Mouse (Mus musculus): ENCODE data around the gene Sh2d3c. TPM values are rescaled to one million over a fixed set of nuclear protein-coding genes. Genes with fewer than 3 reads are reported as not detected.

Gene Sh2d3c
- polyA plus RNA-seq, 1 experiment from 2014 or later, result 13.1 TPM

GRCm38 (mm10) chr2:32712586-32712933, 8.3 kb upstream of the Sh2d3c start:
- peak; percentile 83 for ATAC-seq (ENCODE audit: insufficient number of reproducible peaks, low FRiP score, low TSS enrichment, low read depth)
- under 1% methylated on average over 42 of the region's 44 CpGs for WGBS

GRCm38 (mm10) chr2:32712934-32713817, 7.7 kb upstream of the Sh2d3c start, which contains the start of gene Cdk9:
TSS of gene Cdk9 (minus strand) at chr2:32713076.
- Histone ChIP-seq H3K27me3 (ENCODE audit: control insufficient read depth, insufficient read depth, low read length) (no peaks in the 10 kb centered on the region), H3K9ac (ENCODE audit: low read length) (peak within 1 kb of the TSS; percentile 78), H3K36me3 (ENCODE audit: control insufficient read depth, insufficient read depth, low read length) (peaks cover 15% of the 10 kb centered on the region; the same call in 1 of the 2 replicates), H3K9me3 (ENCODE audit: control insufficient read depth, low read length) (no peaks in the 10 kb centered on the region; the same call in 1 of the 2 replicates), H3K4me1 (ENCODE audit: control insufficient read depth, insufficient read depth, low read length) (peaks cover 13% of the 10 kb centered on the region; the same call in 1 of the 2 replicates), H3K27ac (replicated peaks; ENCODE audit: low read depth, low read length) (peak within 1 kb of the TSS; percentile 92), H3K4me2 (ENCODE audit: low read depth, severe bottlenecking) (peak within 1 kb of the TSS; percentile 77), H3K4me3 (ENCODE audit: low read depth, low read length) (peak within 1 kb of the TSS; percentile 85)
- ATAC-seq (ENCODE audit: insufficient number of reproducible peaks, low FRiP score, low TSS enrichment, low read depth) (peak; percentile 78), DNase-seq (ENCODE audit: low spot score) (peak; percentile 92)
- WGBS, result under 1% methylated on average over 48 of the region's 79 CpGs

More at GRCm38 (mm10) chr2:32712586-32712933, 8.3 kb upstream of the Sh2d3c start:
- Histone ChIP-seq H3K4me1 (ENCODE audit: control insufficient read depth, insufficient read depth, low read length) (peaks cover 13% of the 10 kb centered on the region; the same call in 1 of the 2 replicates), H3K4me3 (ENCODE audit: low read depth, low read length) (peak overlapping the region; percentile 85), H3K36me3 (ENCODE audit: control insufficient read depth, insufficient read depth, low read length) (peaks cover 17% of the 10 kb centered on the region; the same call in 1 of the 2 replicates), H3K27me3 (ENCODE audit: control insufficient read depth, insufficient read depth, low read length) (no peaks in the 10 kb centered on the region), H3K9me3 (ENCODE audit: control insufficient read depth, low read length) (no peaks in the 10 kb centered on the region; the same call in 1 of the 2 replicates), H3K27ac (replicated peaks; ENCODE audit: low read depth, low read length) (peak overlapping the region; percentile 92), H3K4me2 (ENCODE audit: low read depth, severe bottlenecking) (peak overlapping the region; percentile 77), H3K9ac (ENCODE audit: low read length) (peak overlapping the region; percentile 78)
- peak; percentile 98 for DNase-seq (ENCODE audit: low spot score)

GRCm38 (mm10) chr2:32714117-32714986, 6.5 kb upstream of the Sh2d3c start:
- Histone ChIP-seq H3K9ac (ENCODE audit: low read length) (no peak overlapping the region), H3K4me1 (ENCODE audit: control insufficient read depth, insufficient read depth, low read length) (peaks cover 13% of the 10 kb centered on the region; the same call in 1 of the 2 replicates), H3K4me3 (ENCODE audit: low read depth, low read length) (no peak overlapping the region), H3K27ac (replicated peaks; ENCODE audit: low read depth, low read length) (no peak overlapping the region), H3K27me3 (ENCODE audit: control insufficient read depth, insufficient read depth, low read length) (no peaks in the 10 kb centered on the region), H3K36me3 (ENCODE audit: control insufficient read depth, insufficient read depth, low read length) (peaks cover 8% of the 10 kb centered on the region; the same call in 1 of the 2 replicates), H3K4me2 (ENCODE audit: low read depth, severe bottlenecking) (no peak overlapping the region), H3K9me3 (ENCODE audit: control insufficient read depth, low read length) (no peaks in the 10 kb centered on the region; the same call in 1 of the 2 replicates)
- DNase-seq (ENCODE audit: low spot score) (no peak), ATAC-seq (ENCODE audit: insufficient number of reproducible peaks, low FRiP score, low TSS enrichment, low read depth) (no peak)
- 52% methylated on average over 11 of the region's 11 CpGs for WGBS

- no peak overlapping the region for H3K4me2 ChIP-seq (ENCODE audit: low read depth, severe bottlenecking)
- no peak overlapping the region for H3K9ac ChIP-seq (ENCODE audit: low read length)
- WGBS, result 56% methylated on average over 4 of the region's 4 CpGs
- no peak overlapping the region for H3K4me3 ChIP-seq (ENCODE audit: low read depth, low read length)
- ATAC-seq (ENCODE audit: insufficient number of reproducible peaks, low FRiP score, low TSS enrichment, low read depth), result no peak
- H3K27ac ChIP-seq (replicated peaks; ENCODE audit: low read depth, low read length), result no peak overlapping the region
- H3K36me3 ChIP-seq (ENCODE audit: control insufficient read depth, insufficient read depth, low read length), result peaks cover 2% of the 10 kb centered on the region; the same call in 1 of the 2 replicates
- peaks cover 13% of the 10 kb centered on the region; the same call in 1 of the 2 replicates for H3K4me1 ChIP-seq (ENCODE audit: control insufficient read depth, insufficient read depth, low read length)
- no peaks in the 10 kb centered on the region; the same call in 1 of the 2 replicates for H3K9me3 ChIP-seq (ENCODE audit: control insufficient read depth, low read length)
- no peak for DNase-seq (ENCODE audit: low spot score)
- H3K27me3 ChIP-seq (ENCODE audit: control insufficient read depth, insufficient read depth, low read length), result no peaks in the 10 kb centered on the region
These were observed 5.8 kb upstream of the Sh2d3c start for GRCm38 (mm10) chr2:32714987-32715425.

- no peak overlapping the region for H3K9ac ChIP-seq (ENCODE audit: low read length)
- H3K4me2 ChIP-seq (ENCODE audit: low read depth, severe bottlenecking), result no peak overlapping the region
- H3K4me1 ChIP-seq (ENCODE audit: control insufficient read depth, insufficient read depth, low read length), result peaks cover 10% of the 10 kb centered on the region; the same call in 1 of the 2 replicates
- no peaks in the 10 kb centered on the region; the same call in 1 of the 2 replicates for H3K9me3 ChIP-seq (ENCODE audit: control insufficient read depth, low read length)
- DNase-seq (ENCODE audit: low spot score), result no peak
- H3K27me3 ChIP-seq (ENCODE audit: control insufficient read depth, insufficient read depth, low read length), result no peaks in the 10 kb centered on the region
- WGBS, result 59% methylated on average over 9 of the region's 9 CpGs
- no peak overlapping the region for H3K4me3 ChIP-seq (ENCODE audit: low read depth, low read length)
- 0 out of 2 replicates have a peak overlapping the region, but pooled peaks have one; percentile 22 for H3K27ac ChIP-seq (replicated peaks; ENCODE audit: low read depth, low read length)
- no peaks in the 10 kb centered on the region for H3K36me3 ChIP-seq (ENCODE audit: control insufficient read depth, insufficient read depth, low read length)
- no peak for ATAC-seq (ENCODE audit: insufficient number of reproducible peaks, low FRiP score, low TSS enrichment, low read depth)
These were observed 2.1 kb upstream of the Sh2d3c start for GRCm38 (mm10) chr2:32718761-32719160.

GRCm38 (mm10) chr2:32720053-32720452, 802 bp upstream of the Sh2d3c start:
- ATAC-seq (ENCODE audit: insufficient number of reproducible peaks, low FRiP score, low TSS enrichment, low read depth) (no peak), DNase-seq (ENCODE audit: low spot score) (no peak)
- Histone ChIP-seq H3K9me3 (ENCODE audit: control insufficient read depth, low read length) (no peaks in the 10 kb centered on the region; the same call in 1 of the 2 replicates), H3K4me3 (ENCODE audit: low read depth, low read length) (no peak overlapping the region), H3K4me1 (ENCODE audit: control insufficient read depth, insufficient read depth, low read length) (peaks cover 5% of the 10 kb centered on the region; the same call in 1 of the 2 replicates), H3K27ac (replicated peaks; ENCODE audit: low read depth, low read length) (no peak overlapping the region), H3K9ac (ENCODE audit: low read length) (no peak overlapping the region), H3K4me2 (ENCODE audit: low read depth, severe bottlenecking) (no peak overlapping the region), H3K27me3 (ENCODE audit: control insufficient read depth, insufficient read depth, low read length) (no peaks in the 10 kb centered on the region), H3K36me3 (ENCODE audit: control insufficient read depth, insufficient read depth, low read length) (no peaks in the 10 kb centered on the region)
- WGBS, result 93% methylated on average over 3 of the region's 3 CpGs

- H3K4me2 ChIP-seq (ENCODE audit: low read depth, severe bottlenecking), result no peak overlapping the region
- H3K36me3 ChIP-seq (ENCODE audit: control insufficient read depth, insufficient read depth, low read length), result no peaks in the 10 kb centered on the region
- H3K27ac ChIP-seq (replicated peaks; ENCODE audit: low read depth, low read length), result no peak overlapping the region
- peaks cover 5% of the 10 kb centered on the region; the same call in 1 of the 2 replicates for H3K4me1 ChIP-seq (ENCODE audit: control insufficient read depth, insufficient read depth, low read length)
- no peak for ATAC-seq (ENCODE audit: insufficient number of reproducible peaks, low FRiP score, low TSS enrichment, low read depth)
- DNase-seq (ENCODE audit: low spot score), result no peak
- H3K9me3 ChIP-seq (ENCODE audit: control insufficient read depth, low read length), result no peaks in the 10 kb centered on the region; the same call in 1 of the 2 replicates
- no peaks in the 10 kb centered on the region for H3K27me3 ChIP-seq (ENCODE audit: control insufficient read depth, insufficient read depth, low read length)
- 56% methylated on average over 6 of the region's 6 CpGs for WGBS
- H3K4me3 ChIP-seq (ENCODE audit: low read depth, low read length), result no peak overlapping the region
- H3K9ac ChIP-seq (ENCODE audit: low read length), result no peak overlapping the region
These were observed 1.2 kb downstream of the Sh2d3c start for GRCm38 (mm10) chr2:32722046-32722445.

GRCm38 (mm10) chr2:32722581-32722980, 1.7 kb downstream of the Sh2d3c start:
- no peak overlapping the region for H3K4me3 ChIP-seq (ENCODE audit: low read depth, low read length)
- H3K27ac ChIP-seq (replicated peaks; ENCODE audit: low read depth, low read length), result no peak overlapping the region
- no peak overlapping the region for H3K4me2 ChIP-seq (ENCODE audit: low read depth, severe bottlenecking)
- H3K4me1 ChIP-seq (ENCODE audit: control insufficient read depth, insufficient read depth, low read length), result peaks cover 5% of the 10 kb centered on the region; the same call in 1 of the 2 replicates
- no peaks in the 10 kb centered on the region for H3K9me3 ChIP-seq (ENCODE audit: control insufficient read depth, low read length)
- H3K36me3 ChIP-seq (ENCODE audit: control insufficient read depth, insufficient read depth, low read length), result no peaks in the 10 kb centered on the region
- H3K9ac ChIP-seq (ENCODE audit: low read length), result no peak overlapping the region
- DNase-seq (ENCODE audit: low spot score) (no peak), ATAC-seq (ENCODE audit: insufficient number of reproducible peaks, low FRiP score, low TSS enrichment, low read depth) (no peak)
- 83% methylated on average over 3 of the region's 3 CpGs for WGBS
- H3K27me3 ChIP-seq (ENCODE audit: control insufficient read depth, insufficient read depth, low read length), result no peaks in the 10 kb centered on the region

All from limb, embryonic 11.5 days (tissue).